Mouse (Mus musculus) frontal cortex, postnatal 36 days (tissue): ENCODE data around the gene Lmna.

Experiments used
- DNase-seq, 2 experiments: peaks; one replicate each; pipeline ENCODE4 v3.0.0; 2022; ENCODE audit warnings: low spot score in 2 of 2

Gene Lmna

DNA sequence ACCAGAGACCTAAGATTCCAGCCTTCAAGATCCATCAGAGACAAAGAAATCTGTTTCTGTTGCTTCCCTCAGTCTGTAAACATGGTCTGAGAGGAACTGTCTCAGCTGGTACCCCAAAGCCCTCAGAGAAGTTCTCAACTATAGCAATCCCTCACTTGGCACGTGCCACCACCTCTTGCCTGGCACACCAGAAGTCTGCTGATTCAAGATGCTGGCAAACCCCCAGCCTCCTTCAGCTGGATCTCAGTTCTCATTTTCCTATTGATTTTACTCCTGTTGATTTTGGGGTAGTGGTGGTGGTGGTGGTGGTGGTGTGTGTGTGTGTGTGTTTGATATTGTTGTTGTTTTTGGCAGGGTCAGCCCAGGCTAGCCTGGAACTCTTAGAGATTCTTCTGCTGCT is 36.2 kb downstream of the Lmna start:
- no peak for DNase-seq

DNA sequence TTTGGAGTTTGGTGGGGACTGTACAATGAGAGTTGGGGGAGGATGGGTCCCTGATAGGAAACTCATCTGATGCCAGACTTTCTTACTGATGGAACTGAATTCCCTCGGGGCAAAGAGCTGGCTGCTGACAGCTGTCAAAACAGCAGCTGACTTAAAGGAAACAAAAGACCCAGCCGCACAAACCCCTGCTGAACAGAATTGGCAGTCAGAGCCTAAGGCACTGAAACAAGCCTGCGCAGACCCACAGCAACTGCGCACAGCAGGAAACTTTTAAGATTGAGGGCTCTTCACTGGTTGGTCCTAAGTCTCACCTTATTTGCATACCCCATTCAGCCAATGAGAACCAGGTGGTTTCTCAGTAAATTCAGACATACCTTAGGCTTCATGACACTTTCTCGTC is 36.7 kb downstream of the Lmna start:
- DNase-seq: no peak

DNA sequence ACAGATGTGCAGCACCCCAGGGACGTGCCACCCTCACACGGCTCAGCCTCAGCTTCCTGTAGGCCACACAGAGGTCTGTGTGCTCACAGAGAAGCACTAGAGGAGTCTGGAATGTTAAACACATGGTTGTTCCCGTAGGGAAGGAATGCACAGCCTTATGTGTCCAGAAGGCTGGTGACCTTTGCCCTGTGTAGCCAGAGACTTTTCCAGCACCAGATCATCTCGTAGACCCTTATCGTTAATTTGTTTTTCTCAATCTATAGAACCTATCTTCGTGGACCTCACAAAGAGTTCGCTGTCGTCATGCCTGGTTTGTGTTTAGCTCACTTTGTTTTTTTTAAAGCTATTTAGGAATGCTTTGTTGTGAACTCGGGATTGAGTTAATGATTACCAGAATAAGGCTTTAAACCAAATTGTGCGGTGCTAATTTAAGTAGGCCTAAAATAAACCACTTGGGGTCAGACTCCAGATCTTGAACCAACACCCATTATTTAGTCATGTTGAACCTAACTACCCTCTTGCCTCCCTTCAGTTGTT is 38.7 kb downstream of the Lmna start:
- no peak for DNase-seq

DNA sequence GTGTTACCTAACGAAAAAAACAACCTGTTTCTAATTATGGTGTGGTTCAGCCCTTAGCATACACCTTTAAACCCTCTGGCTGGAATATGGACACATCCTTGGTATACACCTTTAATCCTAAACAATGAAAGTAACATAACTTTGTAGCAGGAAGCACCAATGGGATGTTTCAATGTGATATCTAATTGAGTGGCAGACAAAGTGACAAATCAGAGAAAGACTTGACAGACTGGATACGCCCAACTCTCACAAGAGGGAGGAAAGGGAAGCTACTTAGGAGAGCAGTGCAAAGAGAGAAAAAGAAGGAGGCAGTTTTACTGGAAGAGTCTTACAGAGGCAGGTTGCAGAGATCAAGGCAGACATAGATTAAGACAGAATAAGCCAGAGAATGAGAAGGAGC is 40.3 kb downstream of the Lmna start:
- DNase-seq: no peak

DNA sequence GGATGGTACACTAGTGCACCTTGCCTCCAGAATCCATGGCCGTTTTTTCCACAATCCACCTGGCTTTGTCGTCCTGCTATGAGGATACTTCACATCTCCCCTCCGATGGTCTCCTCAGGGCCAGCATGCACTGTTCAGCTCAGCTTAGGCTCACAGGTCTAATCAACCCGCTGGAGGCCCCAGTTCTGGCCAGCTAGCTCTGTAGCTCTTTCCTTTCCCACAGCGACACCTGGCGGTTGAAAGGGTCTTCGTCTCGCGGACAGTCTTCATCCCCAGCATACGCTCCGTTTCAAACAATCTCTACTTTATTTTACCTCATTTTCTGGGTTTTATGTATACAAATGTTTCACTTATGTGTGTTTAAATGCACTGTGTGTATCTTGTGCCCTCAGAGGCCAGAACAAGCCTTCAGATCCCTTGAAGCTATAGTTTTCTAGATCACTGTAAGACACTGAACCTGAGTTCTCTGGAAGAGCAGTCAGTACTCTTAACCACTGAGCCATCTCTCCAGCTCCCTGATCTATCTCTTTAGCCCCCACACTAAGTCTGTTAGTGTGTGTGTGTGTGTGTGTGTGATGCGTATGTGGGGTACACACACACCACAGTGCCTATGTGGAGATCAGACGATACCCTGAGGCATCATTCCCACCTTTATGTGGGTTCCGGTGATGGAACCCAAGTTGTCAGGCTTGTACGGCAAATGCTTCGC is 42.5 kb downstream of the Lmna start:
- DNase-seq: peak; percentile 89 to 90

DNA sequence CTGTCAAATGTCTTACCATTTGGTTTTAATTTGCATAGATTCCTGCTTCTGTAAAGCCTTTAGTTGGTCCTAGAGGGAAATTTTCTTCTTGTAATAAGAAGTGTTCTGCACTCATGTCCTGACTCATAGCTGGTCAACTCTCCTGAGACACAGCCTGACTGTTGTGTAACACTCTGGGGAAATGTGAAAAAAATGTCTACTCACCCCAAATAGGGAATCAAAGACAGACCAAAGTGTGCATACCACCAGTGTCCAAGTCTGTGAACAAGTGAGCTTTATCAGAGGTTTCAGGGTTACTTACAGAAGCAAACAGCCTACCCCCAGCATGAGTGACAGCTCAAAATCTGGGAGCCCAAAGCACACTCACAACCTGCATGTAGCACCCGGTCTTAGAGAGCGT is 44.6 kb downstream of the Lmna start:
- no peak for DNase-seq

DNA sequence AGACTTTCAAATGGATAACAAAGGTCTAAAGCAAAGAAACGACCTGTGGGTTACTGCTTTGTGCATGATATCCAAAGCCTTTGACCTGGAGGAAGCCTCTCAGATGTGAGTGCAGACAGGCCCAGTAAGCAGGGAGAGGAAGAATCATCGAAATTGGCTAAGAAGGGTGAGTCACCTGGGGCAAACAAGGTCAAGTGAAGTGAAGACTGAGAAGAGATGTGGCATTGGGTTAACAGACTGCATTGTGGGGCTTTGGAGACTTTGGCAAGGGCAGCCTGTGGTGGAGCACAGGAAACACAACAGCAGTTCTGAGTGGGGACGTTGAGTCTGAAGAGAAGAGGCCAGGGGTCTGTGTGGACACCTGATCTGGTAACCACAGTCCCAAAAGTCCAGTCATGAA is 45.3 kb downstream of the Lmna start:
- DNase-seq: no peak

DNA sequence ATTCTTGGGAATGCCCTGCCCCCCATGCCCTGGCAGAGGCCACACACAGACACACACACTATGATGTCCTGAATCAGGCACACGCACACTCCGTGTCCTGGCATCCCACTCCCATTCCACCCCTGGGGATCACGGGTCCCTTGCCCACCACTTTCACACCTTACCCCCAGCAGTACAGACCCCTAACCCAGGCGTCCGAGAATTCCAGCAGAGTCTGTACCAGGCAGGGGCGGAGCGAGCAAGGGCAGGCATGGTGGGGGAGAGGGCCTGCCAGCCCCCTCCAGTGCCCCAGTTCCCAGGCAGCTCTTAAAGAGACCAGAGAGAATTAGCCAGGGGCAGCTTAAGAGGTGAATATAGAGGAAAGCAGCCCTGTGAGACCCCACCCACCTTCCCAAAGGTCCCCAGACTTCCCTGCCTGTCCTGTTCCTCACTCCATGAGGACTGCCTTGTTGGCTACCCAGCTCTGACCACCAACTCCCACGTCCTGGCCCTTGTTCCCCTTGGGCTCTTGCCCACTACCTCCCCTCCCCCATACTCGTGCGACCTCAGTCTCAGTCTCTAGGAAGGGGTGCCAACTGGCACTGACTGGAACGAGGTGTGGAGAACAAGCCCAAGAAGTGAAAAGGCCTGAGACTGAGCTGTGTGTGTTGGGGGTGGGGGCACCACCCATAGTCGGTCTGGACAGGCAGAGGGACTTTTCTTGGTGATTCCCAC is 48.6 kb downstream of the Lmna start, which contains the start of gene Sema4a:
TSS of gene Sema4a (minus strand) at position 200 of the 714 bp plus-strand sequence.
- DNase-seq: no peak

DNA sequence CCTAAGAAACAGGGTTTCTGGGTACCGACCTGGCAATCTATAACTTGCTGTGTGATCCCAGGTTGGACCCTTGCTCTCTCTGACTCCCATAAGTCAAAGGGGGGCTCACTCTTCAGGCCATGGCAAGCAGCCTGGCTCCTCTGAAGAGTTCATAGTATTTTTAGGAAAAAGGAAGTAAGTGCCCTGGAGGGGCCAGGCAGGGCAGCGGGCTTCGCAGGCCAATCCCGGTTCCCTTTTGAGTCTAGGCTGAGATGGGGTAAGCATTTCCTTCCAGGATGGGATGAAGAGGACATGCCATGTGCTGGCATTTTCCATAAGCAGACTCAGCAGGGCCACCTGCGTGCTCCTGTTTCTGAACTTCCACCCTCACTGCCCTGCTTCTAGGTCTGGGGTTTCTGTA is 49.7 kb downstream of the Lmna start:
- no peak for DNase-seq

DNA sequence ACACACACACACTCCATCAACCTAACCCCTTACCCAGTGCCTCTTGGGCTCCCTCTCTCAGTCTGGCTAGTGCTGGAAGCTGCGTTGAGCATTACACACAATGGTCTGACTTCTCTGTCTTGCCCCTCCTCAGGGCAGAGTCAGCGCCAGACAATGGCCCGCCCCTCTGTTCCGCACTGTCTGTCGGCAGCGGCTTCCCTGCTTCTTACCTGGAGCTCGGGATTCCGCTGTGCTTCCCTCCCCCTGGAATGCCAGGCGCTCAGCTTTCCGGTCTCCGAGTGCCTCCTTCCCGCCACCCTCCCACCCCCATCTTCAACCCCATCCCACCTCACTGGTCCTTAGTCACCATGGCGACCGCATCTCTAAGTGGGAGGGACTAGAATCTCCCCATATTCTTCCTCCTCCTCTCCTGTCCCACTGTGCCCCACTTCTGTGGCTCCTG is 51.0 kb downstream of the Lmna start:
- peak; percentile 49 to 60 for DNase-seq

DNA sequence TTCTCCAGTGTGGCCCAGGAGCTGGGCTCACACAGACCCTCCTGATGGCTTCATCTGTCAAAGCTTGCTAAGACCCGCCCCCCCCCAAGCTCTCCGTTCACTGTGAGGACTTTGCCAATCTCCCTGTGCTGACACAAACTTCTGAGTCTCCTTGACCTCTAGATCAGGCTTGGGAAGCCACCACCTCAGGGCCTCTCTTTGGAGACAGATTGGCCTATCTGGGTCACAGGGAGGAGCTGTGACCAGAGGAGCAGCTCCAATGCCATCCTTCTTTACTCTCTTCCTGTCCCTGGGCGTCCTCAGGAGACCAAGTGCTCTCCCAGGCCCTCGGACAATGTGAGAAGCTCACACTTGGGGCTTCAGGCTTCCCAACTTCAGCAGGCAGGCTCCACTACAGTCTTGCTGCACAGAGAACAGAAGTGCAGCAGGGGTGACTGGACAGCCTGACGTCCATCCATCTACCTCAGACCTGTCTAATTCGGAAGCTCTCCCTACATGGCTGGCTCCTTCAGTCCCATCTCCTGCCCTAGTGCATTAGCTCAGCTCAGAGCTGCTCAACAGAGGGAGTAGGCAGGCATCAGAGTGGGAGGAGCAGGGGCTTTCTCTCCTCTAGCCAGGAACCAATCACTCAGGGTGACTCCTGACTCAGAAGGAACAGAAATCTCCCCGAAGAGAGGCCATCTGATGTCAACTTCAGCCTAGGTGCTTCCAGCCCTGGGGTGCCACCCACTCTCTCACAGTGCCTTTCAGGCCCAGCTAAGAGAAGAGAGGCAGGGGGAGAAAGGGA is 52.8 kb downstream of the Lmna start:
- DNase-seq: no peak

DNA sequence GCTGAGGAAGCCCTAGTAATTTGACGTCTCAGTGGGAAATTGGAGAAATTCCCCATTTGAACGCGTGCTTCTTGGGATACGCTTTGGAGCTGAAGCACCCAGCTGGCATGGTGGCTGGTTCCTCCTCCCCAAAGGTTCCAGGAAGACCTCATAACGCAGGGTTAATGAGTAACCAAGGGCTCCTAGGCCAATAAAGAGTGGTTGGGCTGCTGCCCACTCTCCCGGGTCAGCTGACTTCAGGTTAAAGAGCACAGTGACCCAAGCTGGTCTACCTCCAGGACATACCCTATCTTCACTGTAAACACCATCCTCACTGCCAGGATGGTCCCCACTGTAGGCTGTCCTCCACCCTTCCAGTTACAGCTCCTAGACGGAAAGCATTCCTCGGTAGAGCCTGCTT is 53.4 kb downstream of the Lmna start:
- DNase-seq: no peak

DNA sequence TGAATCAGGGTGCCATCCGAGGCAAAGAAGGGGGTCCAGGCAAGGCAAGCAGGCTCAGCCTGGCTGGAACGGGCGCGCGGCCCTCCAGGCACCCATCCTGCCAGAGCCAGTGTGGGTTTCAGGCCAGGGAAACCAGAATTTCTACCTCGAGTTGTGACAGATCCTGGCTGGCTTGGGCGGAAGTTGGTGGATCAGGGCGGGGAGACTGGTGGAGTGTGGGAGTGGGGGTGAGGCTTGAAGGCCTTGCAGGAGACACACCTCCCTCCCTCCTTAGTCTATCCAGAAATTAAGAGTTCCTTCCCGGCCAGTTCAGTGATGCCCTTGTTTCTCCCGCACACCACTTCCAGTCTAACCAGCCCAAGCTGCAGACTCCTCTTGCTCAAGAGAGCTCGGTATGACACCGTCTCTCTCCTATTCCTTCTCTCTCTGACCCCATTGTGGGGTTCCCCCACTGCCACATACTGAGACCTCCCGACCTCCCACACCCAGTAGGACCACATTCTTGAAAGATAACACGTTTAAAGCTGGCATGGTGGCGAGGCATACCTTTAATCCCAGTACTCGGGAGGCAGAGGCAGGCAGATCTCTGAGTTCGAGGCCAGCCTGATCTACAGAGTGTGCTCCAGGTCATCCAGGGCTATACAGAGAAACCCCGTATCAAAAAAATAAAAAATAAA is 54.0 kb downstream of the Lmna start:
- DNase-seq: no peak

DNA sequence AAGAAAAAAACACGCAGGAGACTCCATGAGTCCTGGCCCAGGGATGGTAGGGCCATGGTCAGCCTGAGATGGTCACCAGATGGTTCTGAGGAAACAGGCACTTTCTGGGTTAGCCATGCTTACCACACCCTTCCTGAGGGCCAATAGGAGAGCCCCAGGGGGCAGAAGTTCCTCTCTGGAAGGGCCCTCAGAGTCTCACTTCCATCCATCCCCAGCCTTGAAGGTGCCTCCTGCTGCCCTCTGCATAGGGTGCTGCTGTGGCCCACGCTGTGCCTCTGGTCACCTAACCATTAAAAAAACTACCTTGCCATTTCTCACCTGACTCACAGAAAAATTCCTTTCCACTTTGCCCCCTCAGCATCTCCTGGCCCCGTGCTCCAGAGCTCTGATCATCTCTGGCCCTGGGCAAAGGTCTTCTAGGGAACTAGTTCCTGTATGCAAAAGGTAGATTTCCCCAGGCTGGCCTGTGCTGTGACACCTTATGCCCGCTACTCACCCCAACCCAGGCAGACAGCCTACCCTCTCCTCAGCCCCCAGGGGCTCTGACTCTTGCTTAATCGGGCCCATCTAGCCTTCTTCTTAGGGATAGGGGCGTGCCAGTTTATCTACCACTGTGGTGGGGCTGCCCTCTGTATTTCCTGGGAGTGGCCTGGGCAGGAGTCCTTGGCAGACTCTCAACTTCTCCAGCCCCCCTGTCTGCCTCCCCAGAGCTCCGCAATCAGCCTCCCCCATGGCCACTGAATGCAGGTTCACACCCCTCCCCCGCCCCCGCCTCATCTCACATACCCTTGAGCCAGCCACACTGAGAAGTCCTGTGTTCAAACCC is 54.8 kb downstream of the Lmna start:
- DNase-seq: no peak

DNA sequence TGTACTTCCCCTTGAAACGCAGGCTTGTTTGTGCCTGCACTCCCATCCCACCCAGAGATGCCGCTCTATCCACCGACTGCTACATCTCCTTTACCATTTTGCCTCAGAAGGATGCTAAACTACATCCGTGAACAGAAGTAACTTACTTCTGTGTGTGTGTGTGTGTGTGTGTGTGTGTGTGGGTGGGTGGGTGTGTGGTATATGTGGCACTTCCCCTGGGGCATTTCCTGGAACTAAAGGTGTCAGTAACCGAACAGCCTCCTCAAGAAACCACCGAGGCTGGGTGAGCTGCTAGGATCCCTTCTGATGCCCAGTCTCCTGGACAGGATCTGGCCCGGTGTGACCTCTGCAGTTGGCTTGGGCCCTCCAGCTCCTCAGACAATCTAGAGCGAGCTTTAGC is 55.8 kb downstream of the Lmna start:
- no peak for DNase-seq

DNA sequence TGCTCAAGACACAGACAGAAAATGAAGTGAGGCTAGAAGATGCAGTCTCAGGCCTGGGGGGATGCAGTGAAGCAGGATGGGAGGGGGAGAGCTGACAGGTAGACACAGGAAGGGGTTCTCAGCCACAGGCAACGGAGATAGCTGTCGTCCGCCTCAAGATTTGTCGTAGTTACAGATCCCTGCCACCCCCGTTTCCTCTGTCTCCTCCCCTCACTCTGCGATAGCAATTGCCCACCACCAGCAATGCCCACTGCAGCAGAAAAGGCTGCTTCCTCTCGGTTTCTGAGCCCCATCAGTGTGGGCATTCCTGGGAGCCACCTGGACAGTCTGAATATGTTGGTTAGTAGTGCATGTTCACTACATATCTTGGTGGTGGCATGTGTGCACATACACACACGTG is 56.4 kb downstream of the Lmna start:
- no peak for DNase-seq

DNA sequence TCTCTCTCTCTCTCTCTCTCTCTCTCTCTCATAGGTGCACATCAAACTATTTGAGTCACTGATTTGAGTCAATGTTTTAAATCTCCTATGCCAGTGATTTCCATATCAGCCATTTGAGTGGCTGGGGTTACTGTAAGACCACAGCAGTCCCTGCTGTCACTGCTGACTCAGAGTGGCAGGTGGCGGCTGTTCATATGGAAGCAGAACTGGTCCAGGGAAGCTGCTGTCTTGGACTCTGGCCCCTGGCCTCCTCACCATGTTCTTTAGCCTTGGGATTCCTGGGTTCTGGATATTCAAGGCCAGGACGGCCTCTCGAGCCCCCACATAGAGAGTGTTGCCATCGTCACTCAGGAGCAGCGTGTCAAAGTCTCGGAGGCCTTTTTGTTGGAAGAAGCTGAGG is 57.0 kb downstream of the Lmna start:
- no peak for DNase-seq

DNA sequence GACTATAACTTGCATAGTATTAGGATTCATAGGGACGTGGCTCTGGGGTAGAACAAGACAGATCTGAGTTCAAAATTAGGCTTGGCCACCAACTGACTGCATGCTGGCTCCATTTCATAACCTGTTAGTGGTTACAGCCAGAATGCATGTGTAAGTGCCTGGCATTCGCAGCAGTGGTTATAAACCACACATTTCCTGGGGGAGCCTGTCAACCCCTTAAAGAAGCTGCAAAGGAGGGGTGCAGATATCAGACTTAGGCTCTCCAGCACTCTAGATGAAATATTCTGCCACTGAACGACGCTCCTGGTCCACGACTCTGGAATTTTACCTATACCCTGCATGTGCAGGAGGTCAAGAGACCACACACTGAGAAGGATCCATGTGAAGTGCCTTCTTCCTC is 57.5 kb downstream of the Lmna start:
- DNase-seq: no peak

DNA sequence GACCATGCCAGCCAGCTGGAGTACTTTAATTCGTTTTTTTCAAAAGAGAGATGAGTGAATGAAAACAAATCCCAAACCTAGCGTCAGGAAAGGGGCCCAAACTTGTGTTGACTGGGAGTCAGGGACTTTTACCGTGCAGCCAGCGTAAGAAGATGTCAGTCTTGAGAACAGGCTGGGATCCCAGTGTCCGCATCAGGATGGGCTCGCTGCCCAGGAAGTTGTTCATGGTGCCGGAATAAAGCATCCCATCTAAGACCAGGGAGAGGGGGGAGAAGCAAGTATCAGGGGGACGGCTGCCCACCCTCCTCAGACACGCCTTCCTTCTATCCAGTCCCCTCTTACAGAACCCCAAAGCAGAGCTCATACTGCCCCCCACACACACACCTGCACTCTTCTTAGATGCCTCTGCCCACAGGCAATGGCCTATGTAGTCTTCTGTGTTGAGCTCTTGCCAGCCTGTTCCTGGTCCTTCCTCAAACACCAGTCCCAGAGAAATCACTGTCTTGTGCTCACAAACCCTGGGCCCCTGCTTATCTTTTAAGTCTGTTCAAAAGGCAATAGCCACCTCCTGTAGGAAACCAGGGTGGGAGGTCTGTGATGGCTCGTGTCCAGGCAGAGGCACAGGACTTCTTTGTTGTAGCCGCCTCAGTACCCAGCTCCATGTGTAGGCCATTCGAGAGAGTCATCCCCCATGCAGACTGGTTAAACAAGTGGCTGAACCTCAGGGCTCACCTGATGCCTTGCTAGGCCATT is 59.2 kb downstream of the Lmna start:
- no peak for DNase-seq

DNA sequence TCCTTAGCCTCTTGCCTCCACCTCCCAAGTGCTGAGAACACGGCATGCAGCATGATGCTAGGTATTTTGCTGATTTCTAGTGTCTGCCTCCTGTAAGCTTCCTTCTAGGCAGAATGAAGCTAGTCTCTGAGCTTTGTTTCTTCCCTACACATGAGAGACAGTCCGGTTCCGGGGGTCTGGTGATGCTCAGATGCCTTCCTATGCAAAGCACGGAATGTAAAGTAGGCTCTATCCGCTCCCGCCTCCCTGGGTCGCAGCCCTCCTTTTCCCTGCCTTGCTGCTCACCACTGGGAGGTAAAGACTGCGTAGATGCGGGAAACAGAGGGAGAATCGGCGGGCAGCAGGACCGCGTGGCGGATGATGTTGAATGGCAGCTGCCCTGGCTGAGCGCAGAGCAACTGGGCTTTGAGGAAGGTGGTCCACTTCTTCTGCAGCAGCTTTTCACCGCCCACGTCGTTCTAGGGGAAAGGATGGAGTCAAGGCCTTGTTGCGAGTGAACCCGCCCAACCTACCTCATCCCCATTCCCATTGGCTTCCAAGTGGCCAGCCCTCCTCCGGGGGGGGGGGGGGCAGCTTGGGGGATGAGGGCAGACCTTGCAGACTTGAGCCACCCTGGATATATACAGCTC is 60.2 kb downstream of the Lmna start:
- no peak for DNase-seq
